In the genomic region with DNA sequence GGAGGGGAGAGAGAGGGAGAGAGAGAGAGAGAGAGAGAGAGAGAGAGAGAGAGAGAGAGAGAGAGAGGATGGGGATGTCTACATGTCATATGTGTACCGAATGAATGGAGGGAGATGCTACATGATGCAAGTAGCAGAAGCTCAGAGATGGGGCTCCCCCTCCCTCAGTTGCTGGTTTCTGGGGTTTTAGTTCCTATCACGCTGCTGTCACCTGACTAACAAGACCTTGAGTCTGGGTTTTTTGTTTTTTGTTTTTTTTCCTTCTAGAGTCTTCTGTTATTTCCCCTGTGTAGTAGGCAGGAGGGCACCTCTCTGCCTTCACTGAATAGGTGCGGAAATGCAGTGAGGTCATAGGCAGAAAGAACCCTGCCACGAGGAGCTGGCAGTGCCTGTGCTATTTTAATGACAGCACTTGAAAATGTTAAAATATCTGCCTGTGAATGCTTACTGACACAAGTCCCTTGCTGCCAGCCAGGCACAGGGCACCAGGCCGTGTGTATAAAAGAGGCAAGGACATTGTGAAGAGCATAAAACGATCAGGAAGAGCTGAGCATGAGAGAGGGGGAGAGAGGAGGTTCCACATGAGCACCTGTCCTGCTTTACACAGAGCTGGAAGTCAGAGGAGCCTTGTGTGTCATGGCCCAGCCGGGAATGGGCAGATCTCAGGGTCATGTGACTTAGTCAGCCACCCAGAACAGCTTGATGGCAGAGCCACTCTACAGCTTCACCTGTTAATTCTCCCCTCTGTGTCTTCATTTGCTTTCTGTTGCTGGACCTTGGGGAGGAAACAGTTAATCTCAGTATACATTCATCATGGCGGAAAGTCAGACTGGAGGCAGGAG, we compare ENCODE assay signal across 10 mouse cellular contexts.
A peak's percentile ranks its signal among the peaks of the same experiment; 100 is the strongest.
DNase-seq lines count a peak whose midpoint lies in the region; ATAC-seq lines count a peak whose summit lies in the region.
"Had no signal": no experiment of that assay in that cellular context is flagged by ENCODE, and none has a peak within 500 bp of the region (broad histone marks: within the 10 kb centered on the region; RNA-seq: fewer than 3 reads in every experiment).

No protein-coding gene starts in this region.

- H3K4me3 ChIP-seq in heart, embryonic 13.5 days = no peak overlapping the region
- no peak overlapping the region for H3K4me3 ChIP-seq in midbrain, embryonic 13.5 days (replicated peaks)
- no peak overlapping the region for H3K4me3 ChIP-seq in liver, embryonic 11.5 days (ENCODE audit: low read depth, low read length)
- H3K4me3 ChIP-seq: embryonic facial prominence, embryonic 13.5 days; liver, embryonic 13.5 days had no signal

- peak; percentile 24 for DNase-seq in cerebellum, adult 11-12 months
- DNase-seq in cerebellum, postnatal 4 days (ENCODE audit: low spot score in 2 of 2) = no peak
- peak; percentile 39 for DNase-seq in cerebellum, adult 9-10 months
- DNase-seq in liver, embryonic 11.5 days (ENCODE audit: low spot score) = no peak
- no peak for DNase-seq in urinary bladder, postnatal 36 days (ENCODE audit: low spot score in 2 of 2)
- DNase-seq in MN1 (ENCODE audit: low spot score) = no peak
- DNase-seq: liver, embryonic 13.5 days had no signal

- H3K27ac ChIP-seq in heart, embryonic 13.5 days (replicated peaks) = peak overlapping the region; percentile 89
- peak overlapping the region; percentile 91 for H3K27ac ChIP-seq in midbrain, embryonic 13.5 days
- no peak overlapping the region for H3K27ac ChIP-seq in liver, embryonic 11.5 days (ENCODE audit: low read depth, low read length)
- H3K27ac ChIP-seq: embryonic facial prominence, embryonic 13.5 days; liver, embryonic 13.5 days had no signal

- H3K36me3 ChIP-seq in heart, embryonic 13.5 days = no peaks in the 10 kb centered on the region
- H3K36me3 ChIP-seq in midbrain, embryonic 13.5 days = no peaks in the 10 kb centered on the region
- no peaks in the 10 kb centered on the region for H3K36me3 ChIP-seq in liver, embryonic 11.5 days (ENCODE audit: control insufficient read depth, insufficient read depth, low read length)
- H3K36me3 ChIP-seq: embryonic facial prominence, embryonic 13.5 days; liver, embryonic 13.5 days had no signal

- WGBS in heart, embryonic 13.5 days = 36% methylated on average over 8 of the region's 8 CpGs
- 23% methylated on average over 8 of the region's 8 CpGs for WGBS in midbrain, embryonic 13.5 days
- 57% methylated on average over 8 of the region's 8 CpGs for WGBS in liver, embryonic 11.5 days

- peak; percentile 47; the same call in 1 of the 2 replicates for ATAC-seq in heart, embryonic 13.5 days (ENCODE audit: extremely low read depth, insufficient number of reproducible peaks, low FRiP score, low TSS enrichment)
- peak; percentile 22; the same call in 1 of the 2 replicates for ATAC-seq in midbrain, embryonic 13.5 days
- no peak for ATAC-seq in liver, embryonic 11.5 days (replicated peaks; ENCODE audit: low FRiP score)

- H3K27me3 ChIP-seq in heart, embryonic 13.5 days (replicated peaks) = no peaks in the 10 kb centered on the region
- no peaks in the 10 kb centered on the region for H3K27me3 ChIP-seq in midbrain, embryonic 13.5 days
- H3K27me3 ChIP-seq in liver, embryonic 11.5 days (replicated peaks; ENCODE audit: control insufficient read depth, insufficient read depth, low read length) = 0 out of 2 replicates have a peak, but pooled peaks cover 2% of the 10 kb centered on the region
- H3K27me3 ChIP-seq: embryonic facial prominence, embryonic 13.5 days; liver, embryonic 13.5 days had no signal

- peaks cover 27% of the 10 kb centered on the region for H3K4me1 ChIP-seq in heart, embryonic 13.5 days
- peaks cover 46% of the 10 kb centered on the region for H3K4me1 ChIP-seq in midbrain, embryonic 13.5 days (replicated peaks)
- no peaks in the 10 kb centered on the region for H3K4me1 ChIP-seq in liver, embryonic 11.5 days (replicated peaks; ENCODE audit: control insufficient read depth, insufficient read depth, low read length)
- H3K4me1 ChIP-seq: liver, embryonic 13.5 days had no signal

- H3K9ac ChIP-seq in heart, embryonic 13.5 days = peak overlapping the region; percentile 64; the same call in 1 of the 2 replicates
- no peak overlapping the region; the same call in 1 of the 2 replicates for H3K9ac ChIP-seq in midbrain, embryonic 13.5 days (replicated peaks)
- no peak overlapping the region for H3K9ac ChIP-seq in liver, embryonic 11.5 days (ENCODE audit: low read depth, low read length)
- H3K9ac ChIP-seq: embryonic facial prominence, embryonic 13.5 days; liver, embryonic 13.5 days had no signal

- peak overlapping the region; percentile 48 for H3K4me2 ChIP-seq in heart, embryonic 13.5 days
- H3K4me2 ChIP-seq in midbrain, embryonic 13.5 days (replicated peaks) = 0 out of 2 replicates have a peak overlapping the region, but pooled peaks have one; percentile 15
- H3K4me2 ChIP-seq in liver, embryonic 11.5 days = no peak overlapping the region
- H3K4me2 ChIP-seq: embryonic facial prominence, embryonic 13.5 days; liver, embryonic 13.5 days had no signal

- H3K9me3 ChIP-seq in heart, embryonic 13.5 days = no peaks in the 10 kb centered on the region
- H3K9me3 ChIP-seq in midbrain, embryonic 13.5 days = no peaks in the 10 kb centered on the region
- no peaks in the 10 kb centered on the region; the same call in 1 of the 2 replicates for H3K9me3 ChIP-seq in liver, embryonic 11.5 days (ENCODE audit: control insufficient read depth, low read length)
- H3K9me3 ChIP-seq: embryonic facial prominence, embryonic 13.5 days; liver, embryonic 13.5 days had no signal

Comparison
In these comparisons a context has a peak if more than half of its experiments do, and no peak if none do; other contexts are left out.
1. DNase-seq: peak in cerebellum, adult 11-12 months (single experiment) and cerebellum, adult 9-10 months (single experiment); none in cerebellum, postnatal 4 days (0 of 2), liver, embryonic 11.5 days (single experiment), urinary bladder, postnatal 36 days (0 of 2) and MN1 (single experiment).